Mouse (Mus musculus) stomach, postnatal 0 days (tissue): ENCODE measurements around the gene Rgma.

Source experiments
- CTCF ChIP-seq: IDR thresholded peaks from 2 replicates; pipeline ENCODE4 v1.5.1; 2016; ENCODE audit warnings: antibody characterized with exemption, low read depth, mild to moderate bottlenecking, moderate library complexity
- EP300 ChIP-seq: optimal IDR thresholded peaks from 2 replicates; pipeline ENCODE3; 2016; ENCODE audit warnings: antibody characterized with exemption

- TF ChIP-seq CTCF (peak; percentile 86), EP300 (no peak)
Observed at GRCm38 (mm10) chr7:73399501-73400044, 24.3 kb downstream of the Rgma start.
